Mouse (Mus musculus) cerebellum, adult 11 months (tissue): ENCODE results near the gene Siah1b.

Experiments
- DNase-seq: peaks from one replicate; pipeline ENCODE4 v3.0.0; 2022

The Siah1b gene

DNA sequence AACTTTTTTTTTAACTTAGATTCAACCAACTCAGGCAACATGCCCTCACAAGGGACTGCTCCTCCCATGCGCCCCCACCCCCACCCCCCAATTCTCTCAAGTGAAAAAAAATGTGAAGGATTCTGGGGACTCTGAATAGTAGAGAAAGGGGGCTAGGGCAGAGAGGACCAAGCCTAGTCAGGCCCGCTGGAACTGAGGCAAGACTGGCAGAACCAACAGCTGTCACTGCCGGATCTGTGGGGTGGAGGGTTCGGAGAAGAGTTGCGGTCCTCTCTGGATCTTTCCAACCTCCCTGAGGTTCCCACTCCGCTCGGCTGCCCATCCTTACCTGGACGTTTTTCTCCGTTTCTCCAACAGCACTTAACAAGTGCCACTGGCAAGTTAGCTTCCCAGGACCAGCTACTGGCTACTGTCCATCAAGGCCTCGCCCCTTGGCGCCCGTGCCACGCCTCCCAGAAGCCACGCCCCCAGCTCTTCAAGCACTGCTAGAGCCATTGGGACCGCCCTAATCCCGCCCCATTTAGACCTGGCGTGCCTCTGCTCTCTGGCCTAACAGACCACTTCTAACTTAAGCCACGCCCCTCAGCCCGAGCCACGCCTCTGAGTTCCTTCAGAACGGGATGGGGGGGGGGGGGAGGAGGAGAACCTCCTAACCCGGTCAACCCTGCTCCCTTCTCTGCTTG is 48.5 kb downstream of the Siah1b start, which contains the start of gene Car5b:
Gene Car5b, minus strand, starts transcription at position 391 of the 683 bp plus-strand sequence.
- DNase-seq = peak; percentile 24
